Mouse (Mus musculus) cerebellum, adult 8-10 months (tissue): Measurements from ENCODE around the gene Akr1c14.
"Not testable (repeated sequence)": the region's sequence is repeated elsewhere in the genome, so short reads cannot be mapped to it uniquely, and the experiment has no call there.

ENCODE experiments used
- DNase-seq: peaks from one replicate; pipeline ENCODE4 v3.0.0; 2022

The Akr1c14 gene

GRCm38 (mm10) chr13:4124471-4124870, 75.7 kb downstream of the Akr1c14 start:
- DNase-seq: not testable (repeated sequence)

- DNase-seq: not testable (repeated sequence)
Measured at GRCm38 (mm10) chr13:4125846-4126245, 77.0 kb downstream of the Akr1c14 start.

- no peak for DNase-seq
Measured at GRCm38 (mm10) chr13:4129100-4129499, 80.3 kb downstream of the Akr1c14 start.

GRCm38 (mm10) chr13:4131317-4131716, 82.5 kb downstream of the Akr1c14 start:
- no peak for DNase-seq

GRCm38 (mm10) chr13:4131721-4132120, 82.9 kb downstream of the Akr1c14 start:
- no peak for DNase-seq

- no peak for DNase-seq
Measured at GRCm38 (mm10) chr13:4133070-4133469, 84.3 kb downstream of the Akr1c14 start.
